Mouse (Mus musculus) urinary bladder, adult 18-20 months (tissue): ENCODE data around the gene Gpd2.

Experiments used
- DNase-seq, 2 experiments: peaks; one replicate each; pipeline ENCODE4 v3.0.0; 2022; ENCODE audit warnings: low spot score in 2 of 2, mixed read lengths in 2 of 2

The Gpd2 gene

GRCm38 (mm10) chr2:57297226-57297625 is 59.8 kb downstream of the Gpd2 start:
- DNase-seq, result no peak

GRCm38 (mm10) chr2:57301539-57301938 is 64.1 kb downstream of the Gpd2 start:
- no peak for DNase-seq

DNA sequence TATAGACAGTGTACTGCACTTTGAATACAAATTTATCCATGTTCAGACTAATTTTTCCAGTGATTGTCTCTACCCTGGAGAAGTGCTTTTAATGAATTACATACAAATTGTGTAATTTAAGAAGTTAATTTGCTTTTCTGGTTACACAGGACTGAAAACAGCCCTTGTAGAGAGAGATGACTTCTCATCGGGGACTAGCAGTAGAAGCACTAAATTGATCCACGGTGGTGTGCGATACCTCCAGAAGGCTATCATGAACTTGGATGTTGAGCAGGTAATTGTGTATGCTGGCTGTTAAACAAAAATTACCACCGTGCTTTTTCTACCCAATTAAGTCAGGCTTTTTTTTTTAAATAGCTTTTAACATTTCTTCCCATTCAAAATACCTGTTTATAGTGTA is 66.8 kb downstream of the Gpd2 start:
- DNase-seq, result no peak

DNA sequence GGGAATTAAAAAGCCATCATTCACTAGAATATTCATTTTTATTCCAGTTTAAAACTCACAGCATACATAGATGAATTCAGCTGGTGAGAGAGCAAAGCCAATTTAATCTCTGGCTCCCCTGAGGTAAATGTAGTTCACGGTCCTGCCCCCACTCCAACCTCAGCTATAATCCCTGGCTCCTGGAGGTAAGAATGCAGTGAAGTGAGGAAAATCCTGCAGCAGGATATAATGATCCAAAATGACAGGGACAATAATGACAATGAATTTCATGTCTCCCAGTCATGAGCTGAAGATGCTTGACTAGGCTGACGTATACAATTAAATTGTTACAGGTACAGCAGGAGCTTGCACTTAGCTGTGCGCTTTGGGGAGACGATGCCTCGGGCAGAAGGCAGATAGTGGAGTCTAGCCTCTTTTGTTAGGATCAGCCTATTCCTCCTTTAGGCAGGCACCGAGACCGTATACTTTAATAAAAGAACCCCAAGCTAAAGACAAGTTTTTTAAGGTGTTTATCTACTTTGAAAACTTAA is 74.9 kb downstream of the Gpd2 start:
- DNase-seq, result no peak

DNA sequence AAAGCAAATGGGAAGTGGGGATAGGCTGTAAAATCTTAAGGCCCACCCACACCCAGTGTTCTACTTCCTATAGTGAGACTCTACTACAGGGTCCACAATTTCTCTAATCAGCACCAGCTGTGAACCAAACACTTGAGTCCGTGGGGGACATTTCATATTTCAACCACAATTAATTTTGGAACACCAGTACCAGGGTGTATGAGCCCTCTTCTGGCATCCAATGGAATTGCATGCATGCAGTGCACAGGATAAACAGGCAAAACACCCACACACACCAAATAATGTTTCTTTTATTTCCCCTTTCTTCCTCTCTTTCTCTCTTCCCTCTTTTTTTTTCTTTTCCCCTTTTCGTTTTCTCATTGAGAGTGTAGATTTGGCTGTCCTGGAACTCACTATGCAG is 78.6 kb downstream of the Gpd2 start:
- no peak for DNase-seq

DNA sequence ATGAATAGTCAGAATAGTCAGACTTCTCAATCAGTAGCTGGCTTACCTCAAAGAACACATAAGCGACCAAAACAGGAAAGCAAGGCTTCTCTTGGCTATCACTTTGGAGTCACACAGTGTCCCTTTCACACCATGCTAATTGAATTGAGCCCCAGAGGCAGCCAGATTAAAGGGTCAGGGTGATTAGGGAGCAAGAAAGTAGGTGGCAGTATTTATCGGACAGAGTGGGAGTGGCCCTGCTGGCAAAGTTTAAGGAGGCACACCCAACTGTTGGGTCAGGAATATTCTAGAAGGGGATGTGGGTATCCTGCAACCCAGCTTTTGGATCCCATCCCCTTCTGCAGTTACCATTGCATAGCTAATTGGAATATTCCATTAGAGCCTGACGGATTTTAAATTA is 80.9 kb downstream of the Gpd2 start:
- no peak for DNase-seq

DNA sequence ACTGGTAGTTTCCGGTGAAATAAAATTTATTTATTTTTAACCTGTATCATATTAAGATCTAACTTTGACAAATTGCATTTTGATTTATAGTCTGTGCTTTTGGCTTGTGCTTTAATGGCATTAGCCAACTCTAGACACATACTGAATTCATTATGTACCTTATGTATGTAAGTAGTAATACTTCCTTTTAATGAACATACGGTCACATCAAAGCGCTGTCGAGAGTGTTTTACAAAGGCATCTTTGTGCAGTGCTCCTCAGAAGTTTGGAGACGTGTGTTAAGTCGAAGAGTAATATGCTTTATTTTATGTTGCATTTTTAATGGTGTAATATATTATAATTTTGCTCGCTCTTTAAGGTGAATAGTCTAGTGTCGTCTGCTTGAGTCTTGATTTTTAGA is 88.7 kb downstream of the Gpd2 start:
- DNase-seq, result no peak

DNA sequence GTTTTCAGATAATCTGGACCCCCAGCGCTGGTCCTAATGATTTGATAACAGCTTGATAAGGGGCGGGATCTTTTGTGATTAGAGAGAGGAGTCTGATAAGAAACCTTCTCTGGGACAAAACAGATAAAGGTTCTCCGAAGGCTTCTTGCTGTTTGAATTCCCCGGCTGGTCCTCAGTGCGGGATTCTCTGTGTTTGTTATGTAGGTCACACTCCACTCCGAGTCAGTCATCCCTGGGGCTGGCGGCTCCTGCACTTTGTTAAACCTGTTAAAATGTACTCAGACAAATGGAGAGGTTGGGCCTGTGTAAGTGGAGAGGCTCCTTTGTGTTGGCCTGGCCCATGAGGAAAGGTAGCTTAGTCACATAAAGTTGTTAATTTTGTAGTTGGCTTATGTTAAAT is 91.9 kb downstream of the Gpd2 start:
- no peak for DNase-seq

DNA sequence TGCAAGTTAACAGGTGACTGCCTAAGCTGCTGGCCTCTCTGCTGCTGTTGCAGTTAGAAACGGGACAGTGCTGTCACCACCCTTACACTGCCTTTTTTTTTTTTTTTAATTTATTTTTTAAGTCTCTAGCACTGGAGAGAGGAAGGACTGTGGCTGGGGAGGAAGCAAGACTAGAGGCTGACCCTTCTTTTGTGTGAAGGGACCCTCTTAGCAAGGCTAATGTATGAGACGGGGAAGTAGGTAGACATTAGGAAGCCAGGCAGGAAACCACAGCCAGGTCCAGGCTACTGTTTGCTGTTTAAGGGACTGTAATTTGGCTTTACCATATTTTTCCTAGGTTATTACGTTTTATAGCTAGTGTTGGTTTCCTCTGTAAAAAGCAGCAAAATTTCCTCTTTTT is 93.4 kb downstream of the Gpd2 start:
- DNase-seq, result no peak

DNA sequence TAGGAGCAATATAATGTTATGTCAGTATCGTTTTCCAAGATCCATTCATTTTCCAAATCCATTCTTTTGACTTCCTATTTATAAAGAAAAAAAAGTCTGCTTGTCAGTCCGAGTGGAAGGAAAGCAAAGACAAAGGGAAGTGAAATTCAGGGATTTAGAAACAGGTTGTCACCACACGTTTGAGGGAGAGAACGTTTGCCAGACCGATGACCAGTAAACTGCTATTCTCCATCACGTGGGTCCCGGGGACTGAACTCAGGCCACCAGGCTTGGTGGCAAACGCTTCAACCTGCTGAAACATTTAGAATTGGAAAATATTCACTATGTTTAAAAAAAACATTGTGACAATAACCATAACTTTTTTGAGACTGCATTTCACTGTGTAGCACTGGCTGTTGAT is 93.8 kb downstream of the Gpd2 start:
- no peak for DNase-seq

- DNase-seq, result no peak
Measured at GRCm38 (mm10) chr2:57333481-57333880, 96.0 kb downstream of the Gpd2 start.

DNA sequence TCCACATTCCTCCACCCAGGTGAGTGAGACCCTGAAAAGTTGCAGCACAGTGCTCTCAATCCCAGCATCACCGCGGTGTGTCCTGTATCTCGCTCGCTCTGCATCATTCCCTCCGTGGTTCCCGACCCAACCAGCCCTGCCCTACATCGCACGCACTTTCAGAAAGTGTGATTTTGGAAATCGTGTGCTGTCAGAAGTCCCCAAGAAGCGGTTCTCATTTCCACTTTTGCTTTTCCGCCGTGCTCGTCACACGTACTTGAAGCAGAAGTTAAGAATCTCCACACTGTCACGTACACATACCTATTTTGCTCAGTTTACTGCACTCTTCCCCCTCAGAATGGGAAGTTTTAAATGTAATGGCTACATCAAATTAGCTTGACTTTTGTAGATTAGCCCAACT is 98.0 kb downstream of the Gpd2 start:
- no peak for DNase-seq

DNA sequence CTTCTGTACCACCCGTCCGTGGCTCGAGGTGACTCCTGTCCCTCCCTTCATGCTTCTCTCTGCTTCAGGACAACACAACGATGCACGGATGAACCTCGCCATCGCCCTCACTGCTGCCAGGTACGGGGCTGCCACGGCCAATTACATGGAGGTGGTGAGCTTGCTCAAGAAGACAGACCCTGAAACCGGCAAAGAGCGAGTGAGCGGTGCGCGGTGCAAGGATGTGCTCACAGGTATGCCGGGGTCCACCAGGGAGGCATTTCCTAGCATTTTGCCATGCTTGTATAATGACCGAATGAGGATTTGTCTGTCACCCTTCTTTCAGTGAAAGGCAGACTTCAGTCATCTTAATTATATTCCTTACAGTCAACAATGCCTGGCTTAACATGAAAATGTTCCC is 101.3 kb downstream of the Gpd2 start:
- DNase-seq, result no peak

- no peak for DNase-seq
Measured at GRCm38 (mm10) chr2:57342910-57343309, 105.5 kb downstream of the Gpd2 start.

DNA sequence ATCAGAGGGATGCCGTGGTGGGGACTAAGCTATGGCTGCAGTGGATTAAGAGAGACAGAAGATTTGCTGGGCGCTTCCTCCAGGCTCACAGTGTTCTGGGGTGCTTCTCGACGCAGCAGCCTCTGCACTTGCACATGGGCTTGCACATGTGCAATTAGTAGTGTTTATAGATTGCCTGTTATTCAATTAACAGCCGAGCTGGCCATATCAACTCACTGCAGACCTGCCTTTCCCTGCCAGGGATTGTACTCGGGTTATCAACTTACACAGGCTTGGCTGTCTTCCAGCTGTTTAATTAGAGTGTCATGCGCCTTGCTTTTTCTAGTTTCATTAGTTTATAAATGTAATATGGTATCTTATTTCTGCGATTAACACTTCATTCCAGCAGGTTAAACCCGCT is 113.2 kb downstream of the Gpd2 start:
- DNase-seq, result no peak

DNA sequence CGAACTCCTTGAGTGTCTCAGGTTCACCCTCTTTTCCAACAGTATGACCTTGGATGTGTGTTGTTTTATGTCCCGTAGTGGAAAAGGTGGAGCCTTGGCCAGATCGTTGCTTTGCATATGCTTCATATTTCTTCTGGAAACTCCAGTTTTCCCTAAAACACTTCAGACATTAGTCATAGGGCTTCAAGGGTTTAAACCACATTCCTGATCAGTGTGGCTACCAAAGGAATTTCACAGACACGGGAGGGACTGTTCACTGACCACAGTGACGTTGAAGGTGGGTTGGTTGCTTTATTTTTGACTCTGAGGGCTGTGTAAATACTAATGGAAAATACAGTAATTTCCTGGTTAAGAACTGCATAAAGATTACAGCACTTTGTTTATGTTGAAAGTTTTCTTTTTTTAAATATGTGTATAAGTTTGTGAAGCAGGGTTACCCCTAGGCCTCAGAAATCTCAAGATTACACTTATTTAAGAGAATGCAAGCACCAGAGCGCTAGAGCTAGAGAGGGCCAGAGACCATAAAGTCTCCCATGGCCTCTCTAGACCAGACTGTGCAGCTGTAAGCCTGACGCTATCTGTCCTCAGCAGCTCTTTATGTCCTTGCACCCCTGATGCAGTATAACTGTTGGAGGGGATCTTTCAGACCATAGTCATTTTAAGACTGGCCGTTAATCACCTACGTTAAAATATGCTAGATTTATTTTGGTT is 116.4 kb downstream of the Gpd2 start:
- no peak for DNase-seq

GRCm38 (mm10) chr2:57354848-57355247 is 117.4 kb downstream of the Gpd2 start:
- no peak for DNase-seq

DNA sequence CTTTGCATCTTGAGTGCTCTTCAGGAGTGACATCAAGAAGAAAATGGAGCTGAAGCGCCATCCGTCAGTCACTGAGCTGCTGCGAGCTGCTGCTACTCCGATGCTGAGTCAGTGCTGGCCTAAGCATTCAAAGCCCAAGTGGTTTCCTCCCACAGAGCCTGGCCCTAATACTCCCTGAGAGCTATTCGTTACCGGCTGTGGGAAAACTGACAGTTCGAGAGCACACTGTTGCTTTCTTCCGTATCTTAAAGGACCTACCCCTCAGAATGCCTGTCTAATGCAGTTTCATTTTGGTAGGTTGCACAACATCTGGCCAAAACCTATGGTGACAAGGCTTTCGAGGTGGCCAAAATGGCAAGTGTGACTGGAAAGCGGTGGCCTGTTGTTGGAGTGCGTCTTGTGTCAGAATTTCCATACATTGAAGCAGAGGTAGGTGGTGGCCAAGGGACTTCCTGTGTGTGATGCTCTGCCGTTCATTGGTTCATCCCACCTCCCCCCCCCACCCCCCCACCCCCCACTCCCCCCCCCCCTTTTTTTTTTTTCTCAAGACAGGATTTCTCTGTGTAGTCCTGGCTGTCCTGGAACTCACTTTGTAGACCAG is 118.9 kb downstream of the Gpd2 start:
- DNase-seq, result no peak

- no peak for DNase-seq
Measured at GRCm38 (mm10) chr2:57362503-57362902, 125.1 kb downstream of the Gpd2 start.

- no peak for DNase-seq
Measured at GRCm38 (mm10) chr2:57374647-57375046, 137.2 kb downstream of the Gpd2 start.

- no peak for DNase-seq
Measured at GRCm38 (mm10) chr2:57375138-57375837, 137.9 kb downstream of the Gpd2 start.

DNA sequence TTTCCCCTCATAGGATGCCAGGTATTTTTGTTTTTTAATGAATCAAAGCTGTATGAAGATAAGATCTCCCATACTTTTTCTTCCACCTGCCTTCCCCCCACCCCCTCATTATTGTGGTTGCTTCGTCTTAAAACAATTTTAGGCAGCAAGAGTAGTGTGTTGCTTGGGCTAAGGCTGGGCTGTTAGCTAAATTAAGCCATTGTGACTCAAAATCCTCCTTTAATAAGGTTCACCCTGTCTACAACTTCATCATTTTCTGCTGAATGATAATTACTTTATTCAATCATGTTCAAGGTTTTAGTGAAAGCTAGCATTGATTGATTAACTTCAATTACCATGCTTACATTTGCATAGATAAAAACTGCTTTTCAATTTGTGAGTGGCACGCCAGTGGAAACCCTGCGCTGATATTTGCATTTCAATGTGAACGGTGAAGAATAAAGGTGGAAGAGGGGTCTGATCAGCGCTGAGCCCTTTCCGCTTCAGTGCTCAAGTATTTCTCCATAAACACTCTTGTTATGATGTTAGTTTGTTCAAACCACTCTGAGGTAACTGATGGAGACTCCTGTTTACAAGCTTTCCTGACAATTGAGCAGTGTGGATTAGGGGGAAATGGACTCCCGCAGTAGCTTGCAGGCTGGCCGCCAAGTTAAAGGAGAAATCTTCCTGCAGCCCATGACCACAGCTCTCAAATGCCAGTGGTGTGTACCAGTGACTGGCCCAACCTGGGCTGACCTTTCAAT is 140.9 kb downstream of the Gpd2 start:
- DNase-seq, result no peak
